Mouse (Mus musculus) cerebellum, adult 11 months (tissue): ENCODE results near the gene Satb1.

ENCODE experiments used
- DNase-seq: peaks from one replicate; pipeline ENCODE4 v3.0.0; 2022

Satb1 gene

GRCm38 (mm10) chr17:51832900-51833577 lies at the start of gene Satb1:
TSS of gene Satb1 (minus strand) at chr17:51833290.
- DNase-seq: peak; percentile 23

GRCm38 (mm10) chr17:51882566-51882965 lies 49.5 kb upstream of the Satb1 start:
- DNase-seq: no peak

- no peak for DNase-seq
These were observed 48.0 kb upstream of the Satb1 start for GRCm38 (mm10) chr17:51880895-51881622.

GRCm38 (mm10) chr17:51880221-51880620 lies 47.1 kb upstream of the Satb1 start:
- DNase-seq: no peak

GRCm38 (mm10) chr17:51879736-51880135 lies 46.6 kb upstream of the Satb1 start:
- DNase-seq: no peak

GRCm38 (mm10) chr17:51879171-51879570 lies 46.1 kb upstream of the Satb1 start:
- no peak for DNase-seq

GRCm38 (mm10) chr17:51876471-51876870 lies 43.4 kb upstream of the Satb1 start:
- no peak for DNase-seq

GRCm38 (mm10) chr17:51857616-51858015 lies 24.5 kb upstream of the Satb1 start:
- DNase-seq: no peak

- no peak for DNase-seq
These were observed 23.2 kb upstream of the Satb1 start for GRCm38 (mm10) chr17:51856332-51856731.

GRCm38 (mm10) chr17:51855261-51855660 lies 22.2 kb upstream of the Satb1 start:
- no peak for DNase-seq

GRCm38 (mm10) chr17:51853952-51854351 lies 20.9 kb upstream of the Satb1 start:
- DNase-seq: no peak

GRCm38 (mm10) chr17:51840596-51840995 lies 7.5 kb upstream of the Satb1 start:
- no peak for DNase-seq

GRCm38 (mm10) chr17:51839484-51839883 lies 6.4 kb upstream of the Satb1 start:
- no peak for DNase-seq

- no peak for DNase-seq
These were observed 3.8 kb upstream of the Satb1 start for GRCm38 (mm10) chr17:51836901-51837300.

GRCm38 (mm10) chr17:51836243-51836642 lies 3.2 kb upstream of the Satb1 start:
- no peak for DNase-seq

GRCm38 (mm10) chr17:51833578-51834361 lies 680 bp upstream of the Satb1 start:
- no peak for DNase-seq

- no peak for DNase-seq
These were observed 642 bp downstream of the Satb1 start for GRCm38 (mm10) chr17:51832421-51832875.

- no peak for DNase-seq
These were observed 1.2 kb downstream of the Satb1 start for GRCm38 (mm10) chr17:51831702-51832420.

- DNase-seq: no peak
These were observed 1.9 kb downstream of the Satb1 start for GRCm38 (mm10) chr17:51831121-51831701.

GRCm38 (mm10) chr17:51829436-51829835 lies 3.7 kb downstream of the Satb1 start:
- DNase-seq: no peak

- no peak for DNase-seq
These were observed 5.1 kb downstream of the Satb1 start for GRCm38 (mm10) chr17:51827922-51828410.

- DNase-seq: no peak
These were observed 6.6 kb downstream of the Satb1 start for GRCm38 (mm10) chr17:51826461-51826860.
